Mouse (Mus musculus) macrophage (primary cell): ENCODE results near the gene Bsg. TPM values are rescaled to one million over a fixed set of nuclear protein-coding genes. Genes with fewer than 3 reads are reported as not detected.
A peak's percentile ranks its signal among the peaks of the same experiment; 100 is the strongest.

Experiments
- H3K27ac ChIP-seq: fragments of 350-480 bp; formaldehyde crosslinking; 2 replicates; pipeline ENCODE4 v1.9.0; 2021
- H3K36me3 ChIP-seq: fragments of 350-480 bp; formaldehyde crosslinking; 2 replicates; pipeline ENCODE4 v1.9.0; 2021; ENCODE audit errors: inconsistent target
- H3K4me3 ChIP-seq: fragments of 350-480 bp; formaldehyde crosslinking; 2 replicates; pipeline ENCODE4 v1.9.0; 2021; ENCODE audit errors: inconsistent target
- H3K79me2 ChIP-seq: fragments of 350-480 bp; formaldehyde crosslinking; 2 replicates; pipeline ENCODE4 v1.9.0; 2021; ENCODE audit errors: inconsistent target
- WGBS: methylation state at CpG from one replicate; pipeline ENCODE4 v1.1.7; 2026; ENCODE audit warnings: inconsistent platforms; ENCODE audit not compliant: missing documents; 5-methylcytosine and 5-hydroxymethylcytosine counted together
- polyA plus RNA-seq: library from polyadenylated mRNA; stranded (reverse); fragments of 250-400 nt; gene quantifications from 3 replicates; pipeline ENCODE4 v1.2.4, GENCODE M21; 2018; ENCODE audit warnings: inconsistent platforms
- total RNA-seq, 78 experiments: library from RNA; depleted of rRNA; stranded (reverse); fragments of 250-400 nt; gene quantifications; 1 replicate in 9 of 78; 2 replicates in 24 of 78; 3 replicates in 43 of 78; 4 replicates in 2 of 78; pipeline ENCODE4 v1.2.4; 2018; ENCODE audit warnings: inconsistent platforms in 56 of 78

Bsg gene
- total RNA-seq (2018; cell fraction: chromatin; rRNA removed) = 100 to 1,000 TPM in 1 of 26 experiments, 10 to 100 TPM in 24, 1 to 10 TPM in 1; 9.3 to 103 (median 24.2) TPM
- 100 to 1,000 TPM; 223 to 350 (median 282) TPM for total RNA-seq (2018; cell fraction: cytosol; rRNA removed)
- total RNA-seq (2018; cell fraction: nucleus; rRNA removed) = 100 to 1,000 TPM in 24 of 26 experiments, 10 to 100 TPM in 2; 52.0 to 234 (median 147) TPM
- 331 to 456 TPM (median 356 TPM) in 3 replicates for polyA plus RNA-seq

DNA sequence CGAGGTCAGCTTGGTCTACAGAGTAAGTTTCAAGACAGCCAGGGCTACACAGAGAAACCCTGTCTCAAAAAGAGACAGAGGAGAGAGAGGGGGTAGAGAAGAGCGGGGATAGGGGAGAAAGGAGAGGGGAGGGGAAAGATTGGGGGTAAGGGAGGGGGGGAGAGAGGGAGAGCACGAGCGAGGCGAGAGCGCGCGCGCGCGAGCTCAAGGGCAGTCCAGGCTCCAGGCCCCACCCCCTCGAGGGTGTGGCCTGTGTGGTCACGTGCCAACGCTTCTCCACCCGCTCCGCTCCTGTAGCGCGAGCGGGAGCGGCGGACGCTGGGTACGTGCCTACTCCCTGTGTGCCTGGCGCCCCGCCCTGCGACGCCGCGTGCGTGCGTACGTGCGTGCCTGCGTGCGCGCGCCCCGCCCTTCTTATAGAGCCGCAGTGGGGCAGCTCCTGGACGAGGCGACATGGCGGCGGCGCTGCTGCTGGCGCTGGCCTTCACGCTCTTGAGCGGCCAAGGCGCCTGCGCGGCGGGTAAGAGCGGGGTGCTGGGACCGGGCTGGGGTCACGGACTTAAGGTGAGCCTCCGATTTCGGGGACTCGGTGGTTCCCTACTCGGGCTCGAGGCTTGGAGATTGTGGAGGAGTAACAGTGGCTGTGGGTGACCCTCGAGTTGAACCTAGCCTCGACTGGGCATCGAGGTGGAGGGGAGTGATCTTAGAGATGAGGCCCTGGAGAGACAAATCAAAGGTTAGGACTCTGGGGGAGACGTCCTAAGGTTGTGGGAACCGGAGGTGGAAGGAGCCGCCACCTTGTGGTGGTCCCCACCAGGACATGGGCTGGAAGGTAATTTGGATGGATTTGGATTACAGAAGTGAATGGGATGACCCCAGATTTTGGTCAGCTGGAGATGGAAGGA is at the start of gene Bsg:
Bsg (plus strand) TSS at position 427 of the 905 bp plus-strand sequence.
- peaks cover 5% of the 10 kb centered on the region; the same call in 1 of the 2 replicates for H3K36me3 ChIP-seq
- H3K4me3 ChIP-seq = peak within 1 kb of the TSS; percentile 90
- under 1% methylated on average over 45 of the region's 65 CpGs for WGBS
- H3K79me2 ChIP-seq = peaks cover 49% of the 10 kb centered on the region
- H3K27ac ChIP-seq = peak within 1 kb of the TSS; percentile 70

DNA sequence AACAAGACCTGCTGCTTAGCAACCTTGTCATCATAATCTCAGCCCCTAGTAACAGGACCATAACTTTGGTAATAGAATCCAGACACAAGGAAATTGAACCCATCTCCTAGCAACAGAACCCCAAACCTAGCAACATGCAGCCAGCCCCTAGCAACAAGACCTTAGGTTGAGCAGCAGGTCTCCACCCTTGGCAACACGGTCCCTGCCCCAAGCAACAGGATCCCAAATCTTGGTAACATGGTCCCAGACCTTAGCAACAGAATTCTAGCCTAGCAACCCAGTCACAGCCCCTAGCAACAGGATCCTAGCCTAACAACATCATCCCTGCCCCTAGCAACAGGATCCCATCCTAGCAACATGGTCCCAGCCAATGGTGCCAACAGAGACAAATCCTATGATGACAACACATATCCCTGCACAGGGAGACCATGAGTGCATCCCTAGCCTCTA is 49.3 kb upstream of the Bsg start:
- 70% methylated on average over 1 of the region's 1 CpGs for WGBS
- Histone ChIP-seq H3K36me3 (no peaks in the 10 kb centered on the region), H3K4me3 (no peak overlapping the region), H3K27ac (no peak overlapping the region), H3K79me2 (no peaks in the 10 kb centered on the region)

DNA sequence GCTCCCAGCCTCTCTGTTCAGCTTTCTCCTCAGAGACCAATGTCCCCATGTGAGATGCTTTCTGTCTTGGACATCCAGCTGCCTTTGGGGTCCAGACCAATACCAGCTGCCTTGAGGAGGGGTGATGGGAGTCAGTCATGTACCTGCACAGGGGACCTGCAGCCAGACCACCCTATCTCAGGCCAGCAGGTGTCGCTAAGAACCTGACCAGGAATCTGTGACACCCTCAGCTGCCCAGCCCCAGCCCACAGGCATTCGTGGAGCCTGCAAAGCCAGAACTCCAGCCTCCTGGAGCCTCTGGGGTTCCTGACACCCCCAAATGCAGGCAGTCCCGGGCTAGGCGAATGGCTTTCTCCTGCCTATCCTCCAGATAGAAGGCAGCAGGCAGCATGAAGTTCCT is 45.5 kb upstream of the Bsg start:
- Histone ChIP-seq H3K27ac (no peak overlapping the region), H3K4me3 (no peak overlapping the region), H3K79me2 (no peaks in the 10 kb centered on the region), H3K36me3 (no peaks in the 10 kb centered on the region)
- 35% methylated on average over 4 of the region's 4 CpGs for WGBS

DNA sequence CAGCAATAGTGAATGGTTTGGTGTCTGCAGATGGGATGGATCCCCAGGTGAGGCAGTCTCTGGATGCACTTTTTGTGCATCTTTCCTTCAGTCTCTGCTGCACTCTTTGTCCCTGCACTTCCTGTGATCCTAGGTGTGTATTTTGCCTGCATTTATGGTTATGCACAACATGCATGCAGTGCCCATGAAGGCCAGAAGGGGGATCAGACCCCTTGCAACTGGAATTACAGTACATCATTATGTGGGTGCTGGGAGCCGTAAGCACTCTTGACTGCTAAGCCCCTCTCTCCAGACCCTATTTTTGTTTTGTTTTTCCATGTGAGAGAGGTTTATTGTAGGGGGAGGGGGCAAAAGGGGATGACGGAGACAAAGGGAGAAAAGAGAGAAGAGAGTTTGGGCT is 44.0 kb upstream of the Bsg start:
- no peak overlapping the region for H3K4me3 ChIP-seq
- no peak overlapping the region for H3K27ac ChIP-seq
- 94% methylated on average over 2 of the region's 2 CpGs for WGBS
- no peaks in the 10 kb centered on the region for H3K36me3 ChIP-seq
- no peaks in the 10 kb centered on the region for H3K79me2 ChIP-seq

DNA sequence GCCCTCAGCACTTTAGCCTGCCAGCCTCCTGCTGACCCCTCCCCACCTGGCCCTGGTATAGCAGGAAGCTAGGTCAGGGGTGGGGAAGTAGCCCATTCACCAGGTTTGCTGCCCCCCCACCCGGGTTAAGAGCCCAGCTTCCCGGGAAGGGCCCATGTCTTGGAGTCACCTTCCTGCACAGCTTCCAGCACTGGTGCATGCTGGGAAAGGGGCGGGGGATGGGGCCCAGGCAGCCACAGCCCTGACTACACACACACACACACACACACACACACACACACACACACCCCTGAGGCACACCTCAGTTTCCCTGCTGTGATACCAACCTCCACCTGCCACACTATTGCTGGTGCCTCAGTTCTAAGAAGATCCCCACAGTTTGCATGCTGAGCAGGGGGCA is 42.4 kb upstream of the Bsg start:
- no peak overlapping the region for H3K4me3 ChIP-seq
- no peaks in the 10 kb centered on the region for H3K79me2 ChIP-seq
- no peak overlapping the region for H3K27ac ChIP-seq
- WGBS = 33% methylated on average over 2 of the region's 3 CpGs
- no peaks in the 10 kb centered on the region for H3K36me3 ChIP-seq

DNA sequence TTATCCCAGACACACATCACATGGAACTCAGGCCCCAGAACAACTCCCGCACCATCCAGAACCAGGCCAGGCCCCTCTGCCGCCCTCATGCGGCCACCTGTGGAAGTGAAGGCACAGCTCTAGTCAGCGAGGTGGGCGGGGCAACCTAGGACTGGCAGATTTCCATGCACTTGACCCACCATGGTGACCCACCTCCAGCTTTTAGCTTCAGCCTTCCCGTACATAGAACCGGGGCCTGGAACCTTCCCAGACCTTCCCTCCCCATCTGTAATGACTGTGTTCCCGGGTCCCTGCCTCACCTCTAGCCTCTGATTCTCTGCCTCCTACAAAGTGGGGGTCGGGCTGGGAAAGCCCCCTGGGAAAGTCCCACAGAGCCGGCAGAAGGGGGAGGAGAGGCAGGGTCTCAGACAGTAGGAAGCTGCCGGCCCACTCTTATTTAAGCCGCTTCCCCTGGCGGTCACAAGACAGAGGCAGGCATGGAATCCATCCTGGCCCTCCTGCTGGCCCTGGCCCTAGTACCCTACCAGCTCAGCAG is 40.1 kb upstream of the Bsg start, which contains the start of gene Madcam1:
Madcam1 (plus strand) TSS at position 429 of the 535 bp plus-strand sequence.
- no peaks in the 10 kb centered on the region for H3K79me2 ChIP-seq
- WGBS = 29% methylated on average over 13 of the region's 13 CpGs
- no peak within 1 kb of the TSS for H3K4me3 ChIP-seq
- no peak within 1 kb of the TSS for H3K27ac ChIP-seq
- H3K36me3 ChIP-seq = no peaks in the 10 kb centered on the region

DNA sequence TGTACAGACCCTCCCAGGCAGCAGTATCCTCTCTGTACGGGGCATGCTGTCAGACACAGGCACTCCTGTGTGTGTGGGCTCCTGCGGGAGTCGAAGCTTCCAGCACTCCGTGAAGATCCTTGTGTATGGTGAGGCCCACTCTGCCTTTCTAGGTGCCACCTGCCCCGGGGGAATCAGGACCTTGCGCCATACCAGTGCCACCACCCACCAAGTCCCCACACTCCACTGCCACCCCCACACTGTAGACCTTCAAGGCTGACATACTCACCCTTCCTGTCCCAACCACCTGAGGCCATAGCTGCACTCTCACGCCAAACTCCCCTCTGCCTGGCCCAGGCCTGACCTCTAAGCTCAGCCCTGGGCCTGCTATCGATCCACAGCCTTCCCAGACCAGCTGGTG is 39.2 kb upstream of the Bsg start:
- Histone ChIP-seq H3K27ac (no peak overlapping the region), H3K79me2 (no peaks in the 10 kb centered on the region), H3K36me3 (no peaks in the 10 kb centered on the region), H3K4me3 (no peak overlapping the region)
- WGBS = 90% methylated on average over 8 of the region's 8 CpGs

DNA sequence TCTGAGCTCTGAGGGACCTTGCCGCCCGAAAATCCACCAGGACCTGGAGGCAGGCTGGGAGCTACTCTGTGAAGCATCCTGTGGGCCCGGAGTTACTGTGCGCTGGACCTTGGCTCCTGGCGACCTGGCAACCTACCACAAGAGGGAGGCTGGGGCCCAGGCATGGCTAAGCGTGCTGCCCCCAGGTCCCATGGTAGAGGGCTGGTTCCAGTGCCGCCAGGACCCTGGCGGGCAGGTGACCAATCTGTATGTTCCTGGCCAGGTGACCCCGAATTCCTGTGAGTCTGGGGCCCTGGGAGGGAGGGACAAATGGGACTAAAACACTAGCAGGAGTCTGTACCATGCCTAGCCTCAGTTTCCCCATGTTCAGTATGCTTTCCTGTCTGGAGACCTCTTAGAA is 37.8 kb upstream of the Bsg start:
- WGBS = 72% methylated on average over 9 of the region's 9 CpGs
- H3K79me2 ChIP-seq = no peaks in the 10 kb centered on the region; the same call in 1 of the 2 replicates
- H3K36me3 ChIP-seq = no peaks in the 10 kb centered on the region
- H3K4me3 ChIP-seq = no peak overlapping the region
- no peak overlapping the region for H3K27ac ChIP-seq

DNA sequence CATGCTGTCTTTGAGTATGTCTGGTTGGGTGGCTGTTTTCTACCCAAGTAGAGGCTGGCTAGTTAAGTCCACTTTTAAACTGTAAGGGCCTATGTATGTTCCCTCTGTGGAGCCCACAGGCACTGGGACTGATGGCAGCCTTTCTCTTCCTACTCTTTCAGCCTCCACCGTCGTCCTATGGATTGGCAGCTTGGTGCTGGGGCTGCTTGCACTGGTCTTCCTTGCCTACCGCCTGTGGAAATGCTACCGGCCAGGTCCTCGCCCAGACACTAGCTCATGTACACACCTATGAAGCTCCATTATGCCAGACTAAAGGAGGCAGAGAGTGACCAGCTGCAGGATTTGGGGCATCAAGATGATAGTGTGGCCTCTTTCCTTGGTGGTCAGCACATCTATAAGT is 36.2 kb upstream of the Bsg start:
- no peaks in the 10 kb centered on the region for H3K36me3 ChIP-seq
- WGBS = 82% methylated on average over 5 of the region's 5 CpGs

DNA sequence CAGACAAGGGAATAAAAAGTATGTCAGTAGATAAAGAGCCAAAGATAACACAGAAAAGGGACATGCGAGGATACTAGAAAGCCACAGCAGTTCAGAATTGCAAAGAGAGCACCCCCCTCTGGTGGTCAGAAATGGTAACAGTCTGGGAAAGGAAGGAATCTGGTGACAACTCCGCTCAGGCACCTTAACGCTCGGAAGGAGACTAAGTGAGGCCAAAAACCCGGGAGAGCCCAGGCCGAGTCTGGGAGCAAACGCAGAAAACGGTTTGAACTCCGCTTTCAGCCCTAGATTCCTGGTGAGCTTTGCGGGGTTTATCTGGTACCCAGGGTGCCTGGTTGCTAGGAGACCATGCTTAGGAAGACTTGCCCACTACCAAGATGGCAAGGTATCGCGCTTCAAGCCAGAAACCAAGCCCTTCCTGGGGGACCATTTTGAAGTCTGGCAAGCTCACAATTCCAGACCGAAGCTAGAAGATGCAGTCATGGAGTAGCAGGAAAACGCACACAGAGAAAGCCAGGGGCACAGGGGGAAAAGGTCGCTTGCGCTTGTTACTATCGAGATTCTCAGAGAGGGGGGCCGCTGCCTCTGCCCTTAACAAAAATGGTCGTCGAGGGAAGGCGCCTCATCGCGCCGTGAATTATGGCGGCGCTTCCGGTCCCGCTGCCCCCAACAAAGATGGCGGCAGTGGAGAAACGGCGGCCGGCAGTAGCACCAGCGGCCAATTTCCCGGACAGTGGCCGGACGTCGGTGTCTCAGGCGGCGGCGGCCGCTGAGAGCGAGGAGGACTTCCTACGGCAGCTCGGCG is 35.3 kb upstream of the Bsg start, which contains the start of gene Tpgs1:
Tpgs1 (plus strand) TSS at position 599 of the 805 bp plus-strand sequence.
- H3K79me2 ChIP-seq = no peaks in the 10 kb centered on the region; the same call in 1 of the 2 replicates
- peak within 1 kb of the TSS; percentile 80 for H3K4me3 ChIP-seq
- H3K36me3 ChIP-seq = no peaks in the 10 kb centered on the region
- H3K27ac ChIP-seq = peak within 1 kb of the TSS; percentile 74
- WGBS = 0% methylated on average over 45 of the region's 45 CpGs

More for the DNA sequence above, 36.2 kb upstream of the Bsg start:
- H3K27ac ChIP-seq = no peak overlapping the region
- H3K79me2 ChIP-seq = no peaks in the 10 kb centered on the region; the same call in 1 of the 2 replicates
- H3K4me3 ChIP-seq = no peak overlapping the region

DNA sequence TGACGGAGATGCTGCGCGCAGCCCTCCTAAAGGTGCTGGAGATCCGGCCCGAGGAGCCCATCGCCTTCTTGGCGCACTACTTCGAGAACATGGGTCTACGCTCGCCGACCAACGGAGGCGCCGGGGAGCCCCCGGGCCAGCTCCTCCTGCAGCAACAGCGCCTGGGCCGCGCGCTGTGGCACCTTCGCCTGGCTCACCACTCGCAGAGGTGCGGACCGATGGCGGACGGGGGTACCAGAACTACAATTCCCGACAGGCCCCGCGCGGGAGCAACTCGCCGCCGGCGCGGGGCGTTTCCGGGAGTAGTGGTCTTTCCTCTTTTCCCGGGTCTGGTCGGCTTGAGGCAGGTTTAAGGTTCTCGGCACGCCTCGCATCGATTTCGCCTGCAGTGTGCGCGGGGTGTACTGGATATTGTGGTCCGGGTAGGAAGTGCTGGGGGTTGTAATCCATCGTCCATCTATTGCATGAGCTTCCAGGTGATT is 34.7 kb upstream of the Bsg start:
- Histone ChIP-seq H3K36me3 (no peaks in the 10 kb centered on the region), H3K4me3 (peak overlapping the region; percentile 80), H3K79me2 (no peaks in the 10 kb centered on the region; the same call in 1 of the 2 replicates), H3K27ac (peak overlapping the region; percentile 74)
- WGBS = under 1% methylated on average over 47 of the region's 47 CpGs

DNA sequence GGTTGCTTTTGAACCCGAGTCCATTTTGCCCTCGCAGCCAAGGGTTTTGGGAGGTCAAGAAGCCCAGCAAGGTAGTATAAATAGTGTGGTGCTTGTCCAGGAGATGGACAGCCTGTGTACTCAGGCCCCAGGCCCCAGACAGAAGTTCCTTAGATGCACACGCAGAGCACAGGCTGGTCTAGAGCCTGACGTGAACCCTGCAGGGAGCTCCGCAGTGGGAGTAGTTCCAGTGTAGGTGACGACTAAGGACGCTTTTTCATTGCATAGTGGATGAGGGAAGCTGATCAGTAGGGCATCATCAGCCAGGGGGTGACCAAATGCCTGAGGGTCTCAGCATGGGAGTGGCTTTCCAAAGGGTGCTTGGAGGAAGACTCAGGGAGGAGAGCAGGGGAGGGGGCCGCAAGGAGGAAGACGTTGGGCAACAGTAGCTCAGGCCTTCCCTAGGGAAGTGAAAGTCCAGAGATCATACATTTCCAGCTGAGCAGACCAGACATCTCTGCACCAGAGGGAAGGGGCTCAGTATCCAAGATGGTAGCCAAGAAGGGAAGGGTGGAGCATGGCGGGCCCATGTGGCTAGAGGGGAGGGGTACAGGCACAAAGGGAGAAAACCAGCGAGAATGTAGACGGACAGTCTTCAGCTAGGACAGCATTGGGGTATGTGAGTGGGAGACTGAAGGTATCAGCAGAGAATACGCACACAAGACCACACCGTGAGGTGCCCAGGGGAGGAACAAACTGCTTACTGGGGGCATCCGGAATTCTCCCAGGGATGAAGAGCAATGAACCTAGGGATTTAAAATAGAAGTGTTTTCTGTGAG is 34.0 kb upstream of the Bsg start:
- WGBS = 34% methylated on average over 15 of the region's 15 CpGs
- Histone ChIP-seq H3K36me3 (no peaks in the 10 kb centered on the region), H3K79me2 (no peaks in the 10 kb centered on the region; the same call in 1 of the 2 replicates), H3K27ac (peak overlapping the region; percentile 74), H3K4me3 (peak overlapping the region; percentile 80)

DNA sequence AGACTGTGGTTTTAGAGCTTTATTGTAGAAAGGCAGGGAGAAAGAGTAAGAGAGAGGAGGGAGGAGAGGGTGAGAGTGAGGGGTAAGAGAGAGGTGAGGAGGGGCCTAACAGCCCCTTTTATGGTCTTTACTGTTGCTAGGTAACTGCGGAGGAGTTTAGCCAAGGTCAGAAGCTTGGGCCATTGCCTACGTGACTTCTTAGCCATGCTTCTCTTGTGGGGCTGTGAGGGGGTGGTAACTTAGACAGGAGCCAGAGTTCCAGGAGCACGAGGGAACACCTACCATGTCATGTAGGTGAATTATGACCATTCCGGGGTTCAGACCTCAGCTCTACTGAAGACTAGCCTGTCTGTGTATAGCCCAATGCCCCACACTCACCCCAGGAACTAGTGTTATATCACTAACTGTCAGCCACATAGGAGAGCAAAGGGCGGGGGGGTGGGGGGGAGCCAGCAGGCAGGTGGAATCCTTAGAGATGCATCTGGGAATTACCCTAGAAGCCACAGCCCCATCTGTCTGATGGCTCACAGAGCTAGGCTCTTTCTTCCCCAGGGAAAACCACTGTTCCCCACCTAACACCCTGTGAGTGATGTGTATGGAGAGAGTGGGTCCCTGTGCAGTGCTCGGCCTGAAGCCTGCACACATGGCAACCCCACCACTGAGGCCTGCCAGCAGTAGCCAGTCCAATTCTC is 32.7 kb upstream of the Bsg start:
- Histone ChIP-seq H3K4me3 (no peak overlapping the region), H3K79me2 (no peaks in the 10 kb centered on the region; the same call in 1 of the 2 replicates), H3K36me3 (peaks cover 4% of the 10 kb centered on the region; the same call in 1 of the 2 replicates), H3K27ac (no peak overlapping the region)
- WGBS = 89% methylated on average over 6 of the region's 6 CpGs
